Mouse (Mus musculus) myocyte (in vitro differentiated cells): ENCODE results near the gene Esrrg. TPM values are rescaled to one million over a fixed set of nuclear protein-coding genes. Genes with fewer than 3 reads are reported as not detected.
A peak's percentile ranks its signal among the peaks of the same experiment; 100 is the strongest.

Experiments used
- H3K27me3 ChIP-seq: one replicate; pipeline ENCODE4 v1.6.1; 2011; ENCODE audit not compliant: control insufficient read depth, insufficient read depth, insufficient read length
- H3K36me3 ChIP-seq: one replicate; pipeline ENCODE4 v1.6.1; 2011; ENCODE audit not compliant: control insufficient read depth, insufficient read depth
- H3K4me2 ChIP-seq: one replicate; pipeline ENCODE4 v1.6.1; 2011; ENCODE audit warnings: low read depth, control low read depth
- H3K4me3 ChIP-seq: one replicate; pipeline ENCODE4 v1.5.1; 2011; ENCODE audit warnings: mild to moderate bottlenecking, control low read depth, moderate library complexity
- H3K79me2 ChIP-seq: one replicate; pipeline ENCODE4 v1.6.1; 2011; ENCODE audit not compliant: control insufficient read depth, insufficient read depth
- H3ac ChIP-seq: one replicate; pipeline ENCODE4 v1.6.1; 2011; ENCODE audit not compliant: control insufficient read depth, insufficient read length
- CEBPB ChIP-seq: IDR thresholded peaks from 2 replicates; pipeline ENCODE4 v1.6.1; 2011; ENCODE audit warnings: mild to moderate bottlenecking, moderate library complexity; ENCODE audit not compliant: poor library complexity, insufficient read depth, severe bottlenecking
- E2F4 ChIP-seq: IDR thresholded peaks from one replicate; pipeline ENCODE4 v1.6.1; 2011; ENCODE audit warnings: mild to moderate bottlenecking, control low read depth, moderate library complexity; ENCODE audit not compliant: insufficient read depth
- MAX ChIP-seq: IDR thresholded peaks from one replicate; pipeline ENCODE4 v1.6.1; 2011; ENCODE audit warnings: low read depth, mild to moderate bottlenecking, control low read depth
- MYOD1 ChIP-seq, 3 experiments: IDR thresholded peaks; one replicate each; pipeline ENCODE4 v1.6.1; 2011; ENCODE audit warnings: control low read depth in 2 of 3, low read depth in 2 of 3, mild to moderate bottlenecking in 2 of 3, moderate library complexity in 1 of 3; ENCODE audit not compliant: insufficient read length in 2 of 3, control insufficient read depth in 1 of 3
- MYOG ChIP-seq, 3 experiments: IDR thresholded peaks; one replicate each; pipeline ENCODE4 v1.6.1; 2011; ENCODE audit warnings: control low read depth in 2 of 3, low read depth in 2 of 3, mild to moderate bottlenecking in 2 of 3; ENCODE audit not compliant: insufficient read length in 2 of 3, control insufficient read depth in 1 of 3, insufficient read depth in 1 of 3
- POLR2A ChIP-seq: IDR thresholded peaks from one replicate; pipeline ENCODE4 v1.6.1; 2011; ENCODE audit warnings: low read depth, mild to moderate bottlenecking, control low read depth, moderate library complexity; ENCODE audit not compliant: insufficient read length
- POLR2AphosphoS2 ChIP-seq: IDR thresholded peaks from one replicate; pipeline ENCODE4 v1.6.1; 2011; ENCODE audit warnings: low read depth, control low read depth; ENCODE audit not compliant: insufficient read length
- REST ChIP-seq: IDR thresholded peaks from one replicate; pipeline ENCODE4 v1.6.1; 2011; ENCODE audit warnings: mild to moderate bottlenecking, control low read depth, moderate library complexity; ENCODE audit not compliant: insufficient read depth, insufficient read length
- SRF ChIP-seq: IDR thresholded peaks from one replicate; pipeline ENCODE4 v1.6.1; 2011; ENCODE audit warnings: low read depth; ENCODE audit not compliant: control insufficient read depth, insufficient read length
- TCF12 ChIP-seq: IDR thresholded peaks from one replicate; pipeline ENCODE4 v1.6.1; 2011; ENCODE audit warnings: mild to moderate bottlenecking, control low read depth; ENCODE audit not compliant: poor library complexity, insufficient read depth, severe bottlenecking
- TCF3 ChIP-seq: IDR thresholded peaks from one replicate; pipeline ENCODE4 v1.6.1; 2011; ENCODE audit warnings: low read depth, control low read depth; ENCODE audit not compliant: insufficient read length
- USF1 ChIP-seq: IDR thresholded peaks from one replicate; pipeline ENCODE4 v1.6.1; 2011; ENCODE audit warnings: low read depth, mild to moderate bottlenecking, control low read depth, moderate library complexity
- polyA plus RNA-seq: library from polyadenylated mRNA; unstranded; fragments of >200 nt; fragmentation: generic; extraction: Trizol; gene quantifications from one replicate; pipeline ENCODE4 v1.2.1, GENCODE M21; 2012; ENCODE audit warnings: missing spikeins

Esrrg gene
- polyA plus RNA-seq, 1 experiment, result 0.20 TPM

GRCm38 (mm10) chr1:187785226-187785625 is 176.6 kb downstream of the Esrrg start:
- no peaks in the 10 kb centered on the region for H3K27me3 ChIP-seq
- TF ChIP-seq TCF12 (no peak), POLR2AphosphoS2 (no peak), REST (no peak), SRF (no peak), MYOG (IDR thresholded peaks at IDR 0.05; ENCODE audit: control insufficient read depth in 1 of 3, insufficient read depth in 1 of 3, insufficient read length in 2 of 3, low read depth in 2 of 3) (no peak), MYOD1 (IDR thresholded peaks at IDR 0.05; ENCODE audit: control insufficient read depth in 1 of 3, insufficient read length in 2 of 3, low read depth in 2 of 3) (no peak), USF1 (no peak), TCF3 (no peak), CEBPB (no peak)
- H3K4me2 ChIP-seq, result no peak overlapping the region
- no peaks in the 10 kb centered on the region for H3K36me3 ChIP-seq
- no peak overlapping the region for H3ac ChIP-seq
- no peak overlapping the region for H3K4me3 ChIP-seq
- no peaks in the 10 kb centered on the region for H3K79me2 ChIP-seq

GRCm38 (mm10) chr1:187787055-187788016 is 178.7 kb downstream of the Esrrg start:
- Histone ChIP-seq H3K4me2 (no peak overlapping the region), H3K79me2 (no peaks in the 10 kb centered on the region), H3K27me3 (no peaks in the 10 kb centered on the region), H3ac (no peak overlapping the region), H3K4me3 (no peak overlapping the region), H3K36me3 (no peaks in the 10 kb centered on the region)
- TF ChIP-seq POLR2AphosphoS2 (no peak), SRF (no peak), USF1 (no peak), TCF3 (no peak), MYOD1 (IDR thresholded peaks at IDR 0.05; ENCODE audit: control insufficient read depth in 1 of 3, insufficient read length in 2 of 3, low read depth in 2 of 3) (no peak), POLR2A (no peak), TCF12 (no peak), REST (no peak), E2F4 (no peak), CEBPB (no peak), MAX (no peak), MYOG (IDR thresholded peaks at IDR 0.05; ENCODE audit: control insufficient read depth in 1 of 3, insufficient read depth in 1 of 3, insufficient read length in 2 of 3, low read depth in 2 of 3) (no peak)

GRCm38 (mm10) chr1:187794240-187794930 is 185.8 kb downstream of the Esrrg start:
- no peaks in the 10 kb centered on the region for H3K27me3 ChIP-seq
- TF ChIP-seq POLR2AphosphoS2 (no peak), CEBPB (no peak), MAX (no peak), SRF (no peak), USF1 (no peak), TCF12 (no peak), E2F4 (no peak), POLR2A (no peak), TCF3 (no peak), REST (no peak), MYOG (IDR thresholded peaks at IDR 0.05; ENCODE audit: control insufficient read depth in 1 of 3, insufficient read depth in 1 of 3, insufficient read length in 2 of 3, low read depth in 2 of 3) (no peak), MYOD1 (IDR thresholded peaks at IDR 0.05; ENCODE audit: control insufficient read depth in 1 of 3, insufficient read length in 2 of 3, low read depth in 2 of 3) (no peak)
- H3K4me3 ChIP-seq, result no peak overlapping the region
- no peaks in the 10 kb centered on the region for H3K79me2 ChIP-seq
- no peaks in the 10 kb centered on the region for H3K36me3 ChIP-seq
- no peak overlapping the region for H3ac ChIP-seq
- H3K4me2 ChIP-seq, result no peak overlapping the region

GRCm38 (mm10) chr1:187795551-187795950 is 187.0 kb downstream of the Esrrg start:
- Histone ChIP-seq H3K4me2 (peak overlapping the region; percentile 4), H3K27me3 (no peaks in the 10 kb centered on the region), H3K4me3 (no peak overlapping the region), H3ac (no peak overlapping the region), H3K36me3 (no peaks in the 10 kb centered on the region), H3K79me2 (no peaks in the 10 kb centered on the region)
- TF ChIP-seq USF1, result no peak

GRCm38 (mm10) chr1:187799300-187799699 is 190.7 kb downstream of the Esrrg start:
- no peak overlapping the region for H3K4me2 ChIP-seq
- H3K36me3 ChIP-seq, result no peaks in the 10 kb centered on the region
- TF ChIP-seq MYOG (IDR thresholded peaks at IDR 0.05; ENCODE audit: control insufficient read depth in 1 of 3, insufficient read depth in 1 of 3, insufficient read length in 2 of 3, low read depth in 2 of 3) (no peak), MYOD1 (IDR thresholded peaks at IDR 0.05; ENCODE audit: control insufficient read depth in 1 of 3, insufficient read length in 2 of 3, low read depth in 2 of 3) (peak in 2 of 3 experiments; percentile 1 to 49)
- no peak overlapping the region for H3K4me3 ChIP-seq
- no peaks in the 10 kb centered on the region for H3K79me2 ChIP-seq
- no peaks in the 10 kb centered on the region for H3K27me3 ChIP-seq
- H3ac ChIP-seq, result no peak overlapping the region
